Mouse (Mus musculus): ENCODE results near the gene Leap2. TPM values are rescaled to one million over a fixed set of nuclear protein-coding genes. Genes with fewer than 3 reads are reported as not detected.

Leap2 gene
- total RNA-seq (2014; rRNA removed) (not detected in 2 replicates), polyA plus RNA-seq (2015; fragmentation: Nextera tagmentation; extraction: Ambion mirVana) (not detected in 2 replicates)

DNA sequence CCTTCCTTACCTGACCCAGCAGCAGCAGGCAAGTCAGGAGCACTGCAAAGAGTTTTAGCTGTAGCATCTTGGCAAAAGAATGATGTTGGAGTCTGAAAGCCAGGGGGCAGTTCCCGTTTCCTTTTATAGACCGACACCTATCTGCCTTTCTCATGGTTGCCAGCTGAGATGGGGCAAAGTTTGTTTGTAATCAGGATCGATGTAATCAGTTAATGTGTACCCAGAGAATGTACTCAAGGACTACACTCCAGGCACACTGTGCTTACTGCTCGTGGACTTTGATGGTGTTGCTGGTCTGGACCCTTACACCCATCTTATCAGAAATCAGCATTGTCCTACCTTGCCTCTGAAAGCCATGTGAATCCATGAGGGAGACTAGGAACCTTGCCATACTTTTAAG lies at the start of gene Leap2:
Gene Leap2, minus strand, starts transcription at position 135 of the 400 bp plus-strand sequence.
- H3K27ac ChIP-seq (ENCODE audit: low read depth, low read length): no peak within 1 kb of the TSS
- DNase-seq (ENCODE audit: low spot score) (no peak), ATAC-seq (ENCODE audit: low FRiP score) (no peak)
- WGBS: 89% methylated on average over 4 of the region's 4 CpGs
- no peaks in the 10 kb centered on the region for H3K9me3 ChIP-seq (ENCODE audit: low read length)
- H3K4me1 ChIP-seq (ENCODE audit: insufficient read depth, low read length): no peaks in the 10 kb centered on the region
- H3K27me3 ChIP-seq (ENCODE audit: insufficient read depth, low read length): no peaks in the 10 kb centered on the region
- TF ChIP-seq CTCF (IDR thresholded peaks at IDR 0.05): no peak
- H3K36me3 ChIP-seq (ENCODE audit: insufficient read depth, low read length): peaks cover 21% of the 10 kb centered on the region
- H3K9ac ChIP-seq (replicated peaks; ENCODE audit: low read length, poor library complexity, severe bottlenecking): no peak within 1 kb of the TSS
- no peak within 1 kb of the TSS for H3K4me3 ChIP-seq (ENCODE audit: low read depth, low read length)
- H3K4me2 ChIP-seq (ENCODE audit: low read depth, low read length, poor library complexity, severe bottlenecking): no peak within 1 kb of the TSS

DNA sequence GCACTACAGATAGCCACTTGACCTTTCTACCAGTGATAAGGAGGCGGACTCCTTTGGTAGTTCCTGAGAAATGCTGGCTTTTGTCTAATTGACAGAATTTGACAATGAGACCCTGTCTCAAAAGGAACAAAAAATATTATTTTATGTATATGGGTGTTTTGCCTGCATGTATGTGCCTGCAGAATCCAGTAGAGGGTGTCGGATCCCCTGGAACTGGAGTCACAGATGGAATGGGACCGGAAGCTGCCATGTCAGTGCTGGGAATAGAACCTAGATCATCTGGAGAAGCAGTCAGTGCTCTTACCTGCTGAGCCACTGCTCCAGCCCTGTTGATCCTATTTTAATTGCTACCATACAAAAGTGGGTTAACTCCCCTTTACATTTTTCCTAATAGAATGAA lies 49.7 kb upstream of the Leap2 start:
- Histone ChIP-seq H3K27me3 (ENCODE audit: insufficient read depth, low read length) (peaks cover 6% of the 10 kb centered on the region; the same call in 1 of the 2 replicates), H3K27ac (ENCODE audit: low read depth, low read length) (no peak overlapping the region), H3K4me1 (ENCODE audit: insufficient read depth, low read length) (peaks cover 6% of the 10 kb centered on the region; the same call in 1 of the 2 replicates), H3K9ac (replicated peaks; ENCODE audit: low read length, poor library complexity, severe bottlenecking) (no peak overlapping the region), H3K4me2 (ENCODE audit: low read depth, low read length, poor library complexity, severe bottlenecking) (no peak overlapping the region), H3K4me3 (ENCODE audit: low read depth, low read length) (no peak overlapping the region), H3K36me3 (ENCODE audit: insufficient read depth, low read length) (no peaks in the 10 kb centered on the region), H3K9me3 (ENCODE audit: low read length) (no peaks in the 10 kb centered on the region)
- TF ChIP-seq CTCF (IDR thresholded peaks at IDR 0.05): peak; percentile 45
- no peak for DNase-seq (ENCODE audit: low spot score)
- WGBS: 92% methylated on average over 3 of the region's 3 CpGs
- ATAC-seq (ENCODE audit: low FRiP score): no peak

DNA sequence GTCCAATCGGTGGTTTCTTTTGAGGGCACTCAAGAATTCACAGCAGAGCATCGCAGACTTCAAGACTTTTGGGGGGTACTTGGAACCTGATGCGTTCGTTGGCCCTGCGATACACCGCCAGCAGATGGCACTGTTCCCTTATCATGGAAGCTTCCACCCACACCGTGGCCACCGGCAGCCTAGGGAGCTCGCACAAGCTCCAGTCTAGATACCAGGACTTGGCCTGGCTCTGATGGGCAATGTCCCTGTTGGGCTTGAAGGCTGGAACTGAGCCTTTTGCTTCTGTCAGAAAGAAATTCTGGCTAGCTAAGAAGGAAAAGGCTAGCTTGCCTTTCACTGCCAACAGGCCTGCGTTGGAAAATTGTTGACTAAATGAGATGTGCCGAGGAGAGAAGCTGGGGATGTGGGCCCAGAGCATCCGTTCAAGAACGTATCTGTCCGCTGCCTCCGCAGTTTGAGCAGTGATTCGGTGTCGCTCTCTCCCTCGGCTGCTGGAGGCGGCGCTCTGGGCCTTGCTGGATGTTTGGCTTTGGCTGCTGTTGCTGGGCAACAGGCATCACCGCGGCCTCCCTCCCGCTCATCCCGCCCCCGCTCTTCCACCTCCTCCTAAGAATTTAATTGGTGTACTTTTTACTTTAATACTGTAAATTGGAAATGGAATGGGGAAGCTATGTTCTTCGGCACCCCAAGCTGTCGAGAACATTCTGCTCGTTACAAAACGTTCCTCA lies 47.2 kb upstream of the Leap2 start, which contains the start of gene Gm9837:
Gene Gm9837, minus strand, starts transcription at position 512 of the 728 bp plus-strand sequence.
- Histone ChIP-seq H3K9me3 (ENCODE audit: low read length) (no peaks in the 10 kb centered on the region), H3K9ac (replicated peaks; ENCODE audit: low read length, poor library complexity, severe bottlenecking) (0 out of 2 replicates have a peak within 1 kb of the TSS, but pooled peaks have one; percentile 36), H3K4me2 (ENCODE audit: low read depth, low read length, poor library complexity, severe bottlenecking) (peak within 1 kb of the TSS; percentile 45), H3K4me1 (ENCODE audit: insufficient read depth, low read length) (no peaks in the 10 kb centered on the region), H3K4me3 (ENCODE audit: low read depth, low read length) (peak within 1 kb of the TSS; percentile 19; the same call in 1 of the 2 replicates), H3K36me3 (ENCODE audit: insufficient read depth, low read length) (no peaks in the 10 kb centered on the region), H3K27me3 (ENCODE audit: insufficient read depth, low read length) (peaks cover 15% of the 10 kb centered on the region), H3K27ac (ENCODE audit: low read depth, low read length) (peak within 1 kb of the TSS; percentile 47)
- ATAC-seq (ENCODE audit: low FRiP score): peak; percentile 80
- DNase-seq (ENCODE audit: low spot score): peak; percentile 94
- WGBS: 2% methylated on average over 29 of the region's 29 CpGs
- peak; percentile 93 for TF ChIP-seq CTCF (IDR thresholded peaks at IDR 0.05)

DNA sequence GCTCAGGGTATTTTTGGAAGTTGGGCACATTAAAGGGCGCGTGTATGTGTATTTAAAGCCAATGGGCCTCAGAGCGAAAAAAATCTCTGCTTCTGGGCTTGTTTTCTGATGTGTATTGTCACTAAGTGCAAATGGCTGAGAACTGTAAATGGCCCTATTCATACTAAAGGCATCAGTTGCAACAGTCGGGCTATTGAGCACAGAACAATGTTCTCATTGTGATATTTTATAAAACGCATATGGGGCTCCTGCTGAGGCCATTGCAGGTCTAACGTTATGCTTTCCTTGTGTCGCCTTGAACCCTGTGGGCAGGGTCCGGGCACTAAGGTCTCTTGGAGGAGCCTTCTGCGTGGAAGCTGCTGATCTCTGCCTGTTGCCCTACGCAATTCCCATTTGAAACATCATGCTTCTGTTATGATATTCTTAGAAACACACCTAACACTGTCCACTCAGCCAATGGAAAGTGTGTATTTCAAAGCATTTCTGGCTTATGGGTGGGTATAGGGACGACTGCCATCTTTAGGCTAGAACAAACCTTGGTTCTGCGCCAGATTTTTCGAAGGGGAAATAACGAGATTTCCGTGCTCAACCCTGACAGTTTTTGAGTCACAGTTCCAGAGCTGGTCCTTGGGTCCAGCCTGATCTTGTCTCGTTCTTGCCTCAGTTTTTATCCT lies 46.5 kb upstream of the Leap2 start:
- Histone ChIP-seq H3K9me3 (ENCODE audit: low read length) (no peaks in the 10 kb centered on the region), H3K4me3 (ENCODE audit: low read depth, low read length) (no peak overlapping the region), H3K9ac (replicated peaks; ENCODE audit: low read length, poor library complexity, severe bottlenecking) (no peak overlapping the region), H3K4me2 (ENCODE audit: low read depth, low read length, poor library complexity, severe bottlenecking) (peak overlapping the region; percentile 45; the same call in 1 of the 2 replicates), H3K27ac (ENCODE audit: low read depth, low read length) (peak overlapping the region; percentile 47; the same call in 1 of the 2 replicates), H3K4me1 (ENCODE audit: insufficient read depth, low read length) (no peaks in the 10 kb centered on the region), H3K27me3 (ENCODE audit: insufficient read depth, low read length) (peaks cover 22% of the 10 kb centered on the region), H3K36me3 (ENCODE audit: insufficient read depth, low read length) (no peaks in the 10 kb centered on the region)
- TF ChIP-seq CTCF (IDR thresholded peaks at IDR 0.05): no peak
- WGBS: 31% methylated on average over 16 of the region's 16 CpGs
- ATAC-seq (ENCODE audit: low FRiP score): no peak
- DNase-seq (ENCODE audit: low spot score): no peak

DNA sequence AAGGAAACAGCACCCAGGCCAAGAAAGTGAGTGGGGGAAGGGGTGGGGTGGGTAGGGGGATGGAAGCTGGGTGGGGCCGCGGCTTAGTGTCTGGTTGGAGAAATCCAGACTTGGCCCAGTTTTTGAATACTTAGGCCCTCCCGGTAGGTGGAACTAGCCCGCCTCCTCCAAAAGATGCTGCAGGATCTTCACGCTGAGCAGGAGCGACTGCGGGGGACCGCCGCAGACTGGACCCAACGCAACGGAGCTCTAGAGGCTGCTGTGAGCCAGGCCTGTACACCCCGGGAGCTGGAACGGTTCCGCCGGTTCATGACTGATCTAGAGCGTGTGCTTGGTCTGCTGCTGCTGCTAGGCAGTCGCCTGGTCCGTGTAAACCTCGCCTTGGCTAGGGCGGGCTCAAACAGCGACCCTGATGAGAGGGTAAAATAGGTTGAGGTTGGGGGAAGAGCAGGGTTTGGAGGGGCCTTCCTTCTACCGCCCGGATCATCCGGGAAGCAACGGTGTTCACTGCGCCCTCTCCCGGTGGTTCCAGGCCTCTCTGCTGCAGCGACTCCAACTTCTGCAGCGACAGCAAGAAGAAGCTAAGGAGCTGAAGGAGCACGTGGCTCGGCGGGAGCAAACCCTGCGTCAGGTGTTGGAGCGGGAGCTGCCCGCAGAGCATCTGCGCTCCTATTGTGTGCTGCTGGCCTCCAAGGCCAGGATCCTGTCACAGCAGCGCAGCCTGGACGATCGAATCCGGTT lies 43.4 kb upstream of the Leap2 start:
- ATAC-seq (ENCODE audit: low FRiP score): peak; percentile 65; the same call in 1 of the 2 replicates
- peaks cover 41% of the 10 kb centered on the region for H3K27me3 ChIP-seq (ENCODE audit: insufficient read depth, low read length)
- DNase-seq (ENCODE audit: low spot score): peak; percentile 87
- H3K27ac ChIP-seq (ENCODE audit: low read depth, low read length): no peak overlapping the region
- H3K4me3 ChIP-seq (ENCODE audit: low read depth, low read length): peak overlapping the region; percentile 35
- H3K9me3 ChIP-seq (ENCODE audit: low read length): no peaks in the 10 kb centered on the region
- no peaks in the 10 kb centered on the region for H3K4me1 ChIP-seq (ENCODE audit: insufficient read depth, low read length)
- H3K4me2 ChIP-seq (ENCODE audit: low read depth, low read length, poor library complexity, severe bottlenecking): peak overlapping the region; percentile 58
- H3K9ac ChIP-seq (replicated peaks; ENCODE audit: low read length, poor library complexity, severe bottlenecking): peak overlapping the region; percentile 13
- no peaks in the 10 kb centered on the region for H3K36me3 ChIP-seq (ENCODE audit: insufficient read depth, low read length)
- TF ChIP-seq CTCF (IDR thresholded peaks at IDR 0.05): peak; percentile 89
- WGBS: 4% methylated on average over 40 of the region's 40 CpGs

Data from midbrain, postnatal 0 days (tissue).